Mouse (Mus musculus) brain, adult 2 months (tissue): ENCODE results near the gene Crybb1.
A peak's percentile ranks its signal among the peaks of the same experiment; 100 is the strongest.

Source experiments
- DNase-seq: peaks from one replicate; pipeline ENCODE4 v3.0.0; 2011; ENCODE audit warnings: low read depth, low spot score

Gene Crybb1

GRCm38 (mm10) chr5:112266011-112266777 lies 10.6 kb downstream of the Crybb1 start:
- no peak for DNase-seq

DNA sequence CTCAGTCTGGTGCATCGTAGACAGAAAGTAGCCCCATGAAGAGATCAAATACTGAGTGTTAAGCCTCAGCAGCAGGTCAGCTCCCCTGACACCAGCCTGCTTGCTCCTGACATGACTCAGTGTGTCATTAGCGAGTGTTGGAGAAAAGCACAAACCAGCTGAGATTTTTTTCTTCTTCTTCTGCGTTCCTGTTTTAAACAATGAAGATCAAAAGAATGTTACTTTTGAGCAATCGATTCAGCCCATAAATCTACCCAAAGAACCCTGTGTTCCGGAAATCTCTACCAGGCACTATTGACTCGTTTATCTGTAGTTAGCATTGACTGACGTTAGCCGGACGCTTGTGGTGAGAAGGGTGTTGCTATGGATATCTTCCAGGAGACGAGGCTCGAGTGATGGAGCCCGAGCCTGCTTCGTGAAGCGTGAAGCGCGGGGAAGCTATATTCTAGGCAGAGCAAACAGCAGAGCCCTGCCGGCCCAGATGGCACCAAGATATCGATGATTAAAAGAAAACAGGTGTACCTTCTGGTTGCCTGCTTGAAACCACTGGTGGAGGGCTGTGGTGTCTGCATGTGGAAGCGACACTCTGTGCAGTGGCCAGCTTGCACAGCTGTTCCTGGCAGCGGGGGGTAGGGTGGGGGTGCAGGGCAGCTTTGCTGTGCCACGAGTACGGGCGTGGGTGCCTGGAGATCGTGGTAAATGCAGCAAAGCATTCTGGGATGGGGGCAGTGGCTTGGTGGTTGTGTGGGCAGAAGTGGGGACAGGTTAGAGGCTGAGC lies 15.3 kb downstream of the Crybb1 start:
- peak; percentile 68 for DNase-seq

GRCm38 (mm10) chr5:112272934-112273333 lies 17.3 kb downstream of the Crybb1 start:
- no peak for DNase-seq

DNA sequence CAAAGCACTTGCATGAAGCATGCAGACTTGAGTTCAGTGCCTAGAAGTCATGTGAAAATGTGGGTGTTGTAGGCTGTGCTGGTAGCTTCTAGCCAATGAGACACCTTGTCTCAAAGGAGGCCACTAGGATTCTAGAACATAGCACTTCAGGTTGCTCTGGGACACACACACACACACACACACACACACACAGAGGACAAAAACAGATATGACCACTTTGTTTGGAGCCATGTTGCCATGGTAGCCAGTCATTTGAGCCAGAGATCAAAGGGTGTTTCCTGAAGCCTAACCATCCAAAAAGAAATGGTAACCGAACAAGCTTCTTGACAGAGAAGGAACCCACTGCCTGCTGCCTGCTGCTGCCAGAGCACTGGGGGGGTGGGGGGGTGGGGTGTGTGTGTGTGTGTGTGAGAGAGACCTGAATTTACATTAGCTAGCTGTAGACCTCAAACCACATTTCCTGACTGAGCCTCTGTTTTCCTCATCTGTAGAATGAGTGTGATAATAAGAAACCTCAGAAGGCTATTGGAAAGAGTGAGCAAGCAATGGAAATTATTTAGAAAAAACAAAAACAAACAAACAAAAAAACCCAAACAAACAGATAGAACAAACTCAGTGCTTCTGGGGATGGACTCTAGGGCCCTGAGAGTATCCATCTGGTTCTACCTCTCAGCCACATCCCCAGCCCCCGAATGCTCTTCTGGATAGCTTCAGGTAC lies 18.3 kb downstream of the Crybb1 start:
- DNase-seq, result no peak

DNA sequence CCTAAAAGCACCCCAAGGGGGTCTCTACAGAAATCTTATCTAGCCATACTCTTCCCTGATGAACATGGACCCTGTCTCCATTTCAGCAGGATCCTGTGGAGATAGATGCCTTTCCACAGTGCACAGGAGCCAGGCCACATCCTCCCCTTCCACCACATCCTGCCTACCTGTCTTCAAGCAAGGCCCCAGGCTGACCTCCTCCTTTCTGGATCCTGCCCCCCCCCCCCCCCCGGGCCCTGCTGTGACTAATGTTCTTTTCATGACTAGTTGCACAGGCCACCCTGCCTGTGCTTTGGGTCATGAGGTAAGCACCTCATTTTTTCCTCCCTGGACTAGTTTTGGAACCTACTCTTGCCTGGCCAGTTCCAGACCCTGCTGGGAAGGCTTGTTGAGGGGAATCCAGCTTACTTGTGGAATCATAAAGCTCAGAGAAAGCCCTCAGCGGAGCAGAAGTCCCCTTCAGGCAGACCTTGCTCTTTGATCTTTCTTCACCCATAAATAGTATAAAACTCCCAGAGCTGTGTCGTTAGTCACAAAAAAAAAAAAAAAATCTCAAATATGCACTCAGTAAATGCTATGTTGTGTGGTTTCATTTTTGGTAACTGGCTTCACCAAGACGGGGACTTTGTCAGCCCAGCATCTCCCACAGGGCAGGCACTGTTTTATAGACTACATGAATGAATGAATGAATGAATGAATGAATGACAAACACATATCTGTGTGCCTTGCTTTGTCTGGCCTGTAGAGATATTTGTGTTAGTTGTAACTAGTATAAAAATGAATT lies 19.6 kb downstream of the Crybb1 start:
- DNase-seq, result no peak

DNA sequence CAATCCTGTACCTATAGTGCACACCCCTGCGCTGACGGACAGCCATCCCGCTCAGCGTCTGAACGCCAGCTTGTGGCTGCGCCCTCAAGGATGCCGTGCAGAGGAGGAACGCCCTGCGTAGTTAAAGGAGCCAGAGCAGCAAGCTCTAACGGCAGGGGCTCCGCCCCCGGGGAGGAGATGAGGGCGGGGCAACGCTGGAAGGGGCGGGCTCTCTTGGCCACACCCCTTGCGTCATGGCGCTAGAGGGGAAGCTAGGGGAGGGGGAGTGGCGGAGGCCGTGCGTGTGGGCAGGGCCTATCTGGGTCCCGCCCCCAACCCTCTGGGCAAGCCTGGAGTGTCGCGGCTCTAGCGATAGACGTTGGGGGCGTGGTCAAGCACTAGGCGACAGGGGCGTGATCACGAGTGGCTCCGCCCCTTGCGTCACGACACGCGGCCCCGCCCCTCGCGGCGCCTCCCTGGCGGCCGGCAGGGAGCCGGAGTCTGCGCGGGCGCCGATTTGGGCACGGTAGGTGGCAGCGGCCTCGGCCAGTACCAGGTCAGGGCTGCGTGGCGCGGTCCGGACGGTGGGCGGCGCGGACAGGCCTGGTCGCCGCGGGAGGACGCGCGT lies 20.8 kb downstream of the Crybb1 start, which contains the start of gene Tpst2:
Tpst2 (plus strand) TSS at position 425 of the 607 bp plus-strand sequence.
- DNase-seq, result peak; percentile 99

- no peak for DNase-seq
Observed at GRCm38 (mm10) chr5:112276907-112277348, 21.3 kb downstream of the Crybb1 start.

DNA sequence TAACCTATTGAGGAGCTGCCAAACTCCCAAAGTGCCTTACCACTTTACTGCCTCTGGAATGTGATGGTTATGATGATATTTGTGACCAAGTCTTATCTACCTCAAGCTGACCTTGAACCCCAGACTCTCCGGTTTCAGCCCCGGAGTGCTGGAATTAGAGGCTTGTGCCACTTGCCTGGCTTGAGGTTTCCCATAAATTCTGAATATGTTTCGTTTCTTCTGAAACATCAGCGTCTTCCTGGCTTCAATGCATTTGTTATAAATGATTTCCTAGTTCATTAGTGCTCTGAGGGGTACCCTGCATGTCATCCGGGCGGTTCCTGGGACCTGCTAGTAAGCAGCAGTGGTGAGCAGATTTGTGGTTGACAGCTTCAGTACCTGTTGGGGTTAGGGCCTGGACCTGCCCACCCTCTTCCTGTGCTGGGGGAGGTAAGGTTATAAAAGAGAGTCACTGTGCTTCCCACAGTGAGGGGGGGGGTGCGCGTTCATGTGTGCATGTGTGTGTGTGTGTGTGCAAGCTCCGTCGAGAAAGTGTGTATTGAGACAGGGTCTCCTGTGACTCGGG lies 22.4 kb downstream of the Crybb1 start:
- no peak for DNase-seq

GRCm38 (mm10) chr5:112279181-112280021 lies 23.8 kb downstream of the Crybb1 start:
- DNase-seq, result peak; percentile 65

GRCm38 (mm10) chr5:112280151-112280550 lies 24.5 kb downstream of the Crybb1 start:
- DNase-seq, result peak; percentile 61

- no peak for DNase-seq
Observed at GRCm38 (mm10) chr5:112280863-112281660, 25.4 kb downstream of the Crybb1 start.

- DNase-seq, result no peak
Observed at GRCm38 (mm10) chr5:112281676-112282075, 26.1 kb downstream of the Crybb1 start.

DNA sequence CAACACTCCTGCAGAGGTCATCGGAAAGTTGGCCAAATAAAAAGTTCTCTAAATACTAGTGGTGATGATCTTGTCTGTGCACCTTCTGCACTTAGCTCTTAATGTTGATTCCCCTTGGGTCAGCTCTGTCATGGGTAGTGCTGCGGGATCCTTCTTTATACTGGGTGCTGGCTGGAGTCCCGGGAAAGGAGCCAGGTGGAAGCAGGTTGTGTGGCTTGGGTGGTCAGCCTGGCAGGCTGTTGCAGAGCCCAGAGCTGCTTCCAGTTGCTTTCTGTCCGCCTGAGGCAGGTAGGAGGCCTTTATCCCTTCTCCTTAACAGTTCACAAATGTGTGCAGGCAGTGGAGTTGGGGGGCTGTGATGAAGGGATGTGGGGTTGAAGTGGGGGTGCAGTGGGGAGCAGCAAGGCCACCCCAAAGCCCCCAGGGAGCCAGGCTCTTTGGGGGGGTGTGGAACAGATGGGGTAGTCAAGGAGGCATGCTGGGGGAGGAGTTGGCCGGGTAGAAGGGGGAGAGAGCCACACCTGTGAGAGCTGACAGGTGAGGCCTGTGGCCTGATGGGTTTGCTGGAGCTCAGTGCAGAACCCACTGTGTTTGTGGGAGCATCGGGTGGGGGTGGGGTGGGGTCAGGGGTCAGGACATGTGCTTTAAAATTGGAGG lies 26.6 kb downstream of the Crybb1 start:
- no peak for DNase-seq

DNA sequence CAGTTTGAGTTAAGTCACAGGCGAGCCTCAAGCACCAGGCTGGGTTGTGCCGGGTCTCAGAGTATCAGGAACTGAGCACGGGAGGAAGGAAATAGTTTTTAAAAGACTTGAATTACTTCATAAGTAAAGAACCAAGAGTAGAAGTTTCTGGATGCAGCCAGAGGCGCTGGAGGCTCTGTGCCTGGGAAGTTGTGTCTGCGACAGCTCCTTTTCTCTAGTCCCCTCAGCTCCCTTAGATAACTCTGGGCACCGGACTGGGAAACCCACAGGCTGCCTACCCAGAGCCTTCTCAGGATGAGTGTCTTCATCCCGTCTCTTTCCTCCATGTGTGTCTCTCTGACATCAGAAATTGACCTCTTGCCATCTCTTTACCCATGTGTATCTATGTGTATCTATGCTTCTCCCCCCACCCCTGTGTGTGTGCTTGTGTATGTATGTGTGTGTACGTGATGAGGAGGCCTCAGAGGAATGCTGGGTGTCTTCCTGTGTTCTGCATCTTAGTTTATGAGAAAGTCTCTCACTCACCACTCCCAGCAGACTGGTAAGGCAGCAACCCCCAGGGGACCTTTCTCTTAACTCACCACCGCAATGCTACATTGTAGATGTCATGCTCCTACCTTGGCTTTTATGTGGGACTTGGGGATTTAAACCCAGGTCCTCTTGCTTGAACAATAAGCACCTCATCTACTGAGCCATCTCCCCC lies 27.3 kb downstream of the Crybb1 start:
- DNase-seq, result no peak

- no peak for DNase-seq
Observed at GRCm38 (mm10) chr5:112283543-112284202, 28.1 kb downstream of the Crybb1 start.

DNA sequence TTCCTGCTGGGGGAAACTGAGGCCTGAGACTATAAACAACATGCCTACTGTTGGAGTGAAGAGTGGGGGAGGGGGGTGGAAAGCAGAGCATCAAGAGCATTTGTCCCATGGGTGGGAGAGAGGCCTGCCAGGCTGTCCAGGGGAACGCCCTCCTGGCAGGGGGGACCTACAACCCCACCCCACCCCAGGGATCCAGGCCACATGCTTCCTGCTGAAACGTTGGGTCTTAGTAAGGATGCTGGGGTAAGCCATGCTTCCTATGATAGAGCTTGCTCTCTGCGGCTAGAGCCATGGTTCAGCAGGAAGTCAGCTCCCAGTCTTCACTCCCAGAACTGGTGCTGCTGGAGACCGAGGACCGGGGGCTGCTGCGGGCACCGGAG lies 28.6 kb downstream of the Crybb1 start:
- no peak for DNase-seq

DNA sequence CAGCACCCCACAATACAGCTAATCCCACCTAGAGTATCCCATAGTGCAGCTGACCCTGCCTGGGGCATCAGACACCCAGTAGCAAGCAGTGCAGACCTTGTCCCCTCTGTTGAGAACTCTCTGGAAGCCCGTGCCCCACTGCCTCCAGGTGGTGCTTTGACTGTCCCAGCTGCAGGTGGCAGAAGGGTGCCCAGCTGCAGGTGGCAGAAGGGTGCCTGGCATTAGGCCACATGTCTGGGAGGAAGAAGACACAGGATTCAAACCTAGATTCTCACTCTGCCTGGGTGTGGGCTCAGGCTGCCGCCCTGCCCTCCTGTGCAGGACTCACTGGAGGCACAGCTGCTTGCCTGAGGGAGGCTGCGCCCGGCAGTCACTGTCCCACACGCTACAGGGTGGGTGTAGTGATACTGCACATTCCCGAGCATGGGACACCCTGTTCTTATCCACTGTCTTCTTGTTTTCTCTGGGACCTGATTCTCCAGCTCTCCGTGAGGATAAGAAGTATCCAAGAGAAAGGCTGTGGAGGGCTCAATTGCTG lies 30.0 kb downstream of the Crybb1 start:
- DNase-seq, result no peak
